Mouse (Mus musculus) neural tube, embryonic 13.5 days (tissue): ENCODE data around the gene Qrfpr. TPM values are rescaled to one million over a fixed set of nuclear protein-coding genes. Genes with fewer than 3 reads are reported as not detected.

ENCODE experiments used
- ATAC-seq: fragments of 200-750 bp; cut with Nextera tagmentation; 2 replicates; pipeline ENCODE4 v1.8.0; 2017; ENCODE audit warnings: low read depth, mild to moderate bottlenecking, moderate TSS enrichment, moderate library complexity
- H3K27ac ChIP-seq: fragments of 300-500 bp; sonication (generic); replicated peaks from 2 replicates; pipeline ENCODE4 v1.5.1; 2015; ENCODE audit warnings: moderate library complexity, mild to moderate bottlenecking, inconsistent platforms
- H3K27me3 ChIP-seq: fragments of 300-500 bp; sonication (generic); 2 replicates; pipeline ENCODE4 v1.6.1; 2015; ENCODE audit warnings: mild to moderate bottlenecking, inconsistent platforms
- H3K36me3 ChIP-seq: fragments of 300-500 bp; sonication (generic); 2 replicates; pipeline ENCODE4 v1.6.1; 2015; ENCODE audit warnings: mild to moderate bottlenecking, inconsistent platforms
- H3K4me1 ChIP-seq: fragments of 300-500 bp; sonication (generic); replicated peaks from 2 replicates; pipeline ENCODE4 v1.6.1; 2015; ENCODE audit warnings: inconsistent platforms
- H3K4me2 ChIP-seq: fragments of 300-500 bp; sonication (generic); 2 replicates; pipeline ENCODE4 v1.6.1; 2015; ENCODE audit warnings: inconsistent platforms, mild to moderate bottlenecking, moderate library complexity
- H3K4me3 ChIP-seq: fragments of 300-500 bp; sonication (generic); 2 replicates; pipeline ENCODE4 v1.5.1; 2015; ENCODE audit warnings: mild to moderate bottlenecking, inconsistent platforms
- H3K9ac ChIP-seq: fragments of 300-500 bp; sonication (generic); 2 replicates; pipeline ENCODE4 v1.6.1; 2015; ENCODE audit warnings: moderate library complexity, mild to moderate bottlenecking, inconsistent platforms
- H3K9me3 ChIP-seq: fragments of 300-500 bp; sonication (generic); 2 replicates; pipeline ENCODE4 v1.6.1; 2016; ENCODE audit warnings: inconsistent platforms
- WGBS: fragments of 180-500 bp; shearing (Covaris S2); methylation state at CpG from one replicate; pipeline ENCODE4 v1.1.7; 2015; 5-methylcytosine and 5-hydroxymethylcytosine counted together
- polyA plus RNA-seq: library from polyadenylated mRNA; unstranded; fragments of >200 nt; fragmentation: Nextera tagmentation; extraction: Ambion mirVana; gene quantifications from 2 replicates; pipeline ENCODE4 v1.2.1, GENCODE M21; 2015

Gene Qrfpr
- polyA plus RNA-seq, result 0.47 and 0.59 TPM in 2 replicates

GRCm38 (mm10) chr3:36221743-36222682, at the start of gene Qrfpr:
Gene Qrfpr, minus strand, starts transcription at chr3:36222313.
- Histone ChIP-seq H3K4me1 (peaks cover 10% of the 10 kb centered on the region), H3K36me3 (no peaks in the 10 kb centered on the region), H3K9me3 (no peaks in the 10 kb centered on the region), H3K27me3 (peaks cover 31% of the 10 kb centered on the region), H3K9ac (no peak within 1 kb of the TSS), H3K27ac (no peak within 1 kb of the TSS), H3K4me3 (peak within 1 kb of the TSS; percentile 31), H3K4me2 (peak within 1 kb of the TSS; percentile 58)
- 10% methylated on average over 39 of the region's 39 CpGs for WGBS
- peak; percentile 53; the same call in 1 of the 2 replicates for ATAC-seq

- H3K4me2 ChIP-seq, result no peak overlapping the region
- ATAC-seq, result no peak
- peaks cover 8% of the 10 kb centered on the region; the same call in 1 of the 2 replicates for H3K4me1 ChIP-seq
- H3K36me3 ChIP-seq, result no peaks in the 10 kb centered on the region
- H3K27me3 ChIP-seq, result no peaks in the 10 kb centered on the region
- no peak overlapping the region for H3K9ac ChIP-seq
- no peak overlapping the region for H3K4me3 ChIP-seq
- no peaks in the 10 kb centered on the region for H3K9me3 ChIP-seq
- WGBS, result 90% methylated on average over 11 of the region's 11 CpGs
- H3K27ac ChIP-seq, result no peak overlapping the region
Observed at GRCm38 (mm10) chr3:36263873-36264272, 41.8 kb upstream of the Qrfpr start.

- ATAC-seq, result no peak; the same call in 1 of the 2 replicates
- no peaks in the 10 kb centered on the region for H3K36me3 ChIP-seq
Observed at GRCm38 (mm10) chr3:36263265-36263664, 41.2 kb upstream of the Qrfpr start.

GRCm38 (mm10) chr3:36250585-36250984, 28.5 kb upstream of the Qrfpr start:
- no peaks in the 10 kb centered on the region for H3K36me3 ChIP-seq
- no peak for ATAC-seq
- 69% methylated on average over 5 of the region's 5 CpGs for WGBS

More at GRCm38 (mm10) chr3:36263265-36263664, 41.2 kb upstream of the Qrfpr start:
- 56% methylated on average over 4 of the region's 4 CpGs for WGBS
- no peak overlapping the region for H3K27ac ChIP-seq
- peaks cover 8% of the 10 kb centered on the region; the same call in 1 of the 2 replicates for H3K4me1 ChIP-seq
- no peaks in the 10 kb centered on the region for H3K9me3 ChIP-seq
- H3K9ac ChIP-seq, result no peak overlapping the region
- no peak overlapping the region for H3K4me2 ChIP-seq
- H3K27me3 ChIP-seq, result no peaks in the 10 kb centered on the region
- no peak overlapping the region for H3K4me3 ChIP-seq

GRCm38 (mm10) chr3:36248446-36248845, 26.3 kb upstream of the Qrfpr start:
- Histone ChIP-seq H3K4me2 (no peak overlapping the region), H3K36me3 (no peaks in the 10 kb centered on the region), H3K27ac (no peak overlapping the region), H3K9me3 (no peaks in the 10 kb centered on the region), H3K4me1 (no peaks in the 10 kb centered on the region), H3K4me3 (no peak overlapping the region), H3K27me3 (no peaks in the 10 kb centered on the region), H3K9ac (no peak overlapping the region)
- 93% methylated on average over 2 of the region's 2 CpGs for WGBS
- ATAC-seq, result no peak

More at GRCm38 (mm10) chr3:36250585-36250984, 28.5 kb upstream of the Qrfpr start:
- H3K27me3 ChIP-seq, result no peaks in the 10 kb centered on the region
- H3K4me1 ChIP-seq, result no peaks in the 10 kb centered on the region
- H3K27ac ChIP-seq, result no peak overlapping the region
- no peak overlapping the region for H3K9ac ChIP-seq
- H3K9me3 ChIP-seq, result no peaks in the 10 kb centered on the region
- H3K4me2 ChIP-seq, result no peak overlapping the region
- no peak overlapping the region for H3K4me3 ChIP-seq

- ATAC-seq, result no peak
- no peaks in the 10 kb centered on the region for H3K27me3 ChIP-seq
- 77% methylated on average over 2 of the region's 2 CpGs for WGBS
Observed at GRCm38 (mm10) chr3:36229941-36230340, 7.8 kb upstream of the Qrfpr start.

GRCm38 (mm10) chr3:36227246-36227645, 5.1 kb upstream of the Qrfpr start:
- Histone ChIP-seq H3K4me3 (no peak overlapping the region), H3K4me2 (no peak overlapping the region), H3K9ac (no peak overlapping the region), H3K36me3 (no peaks in the 10 kb centered on the region), H3K4me1 (peaks cover 2% of the 10 kb centered on the region), H3K9me3 (no peaks in the 10 kb centered on the region), H3K27ac (no peak overlapping the region), H3K27me3 (peaks cover 12% of the 10 kb centered on the region)
- ATAC-seq, result no peak
- WGBS, result 91% methylated on average over 1 of the region's 1 CpGs

More at GRCm38 (mm10) chr3:36229941-36230340, 7.8 kb upstream of the Qrfpr start:
- Histone ChIP-seq H3K27ac (no peak overlapping the region), H3K9ac (no peak overlapping the region), H3K4me1 (no peaks in the 10 kb centered on the region), H3K9me3 (no peaks in the 10 kb centered on the region), H3K4me2 (no peak overlapping the region), H3K4me3 (no peak overlapping the region), H3K36me3 (no peaks in the 10 kb centered on the region)

- 5% methylated on average over 2 of the region's 2 CpGs for WGBS
- peaks cover 10% of the 10 kb centered on the region for H3K4me1 ChIP-seq
- no peaks in the 10 kb centered on the region for H3K9me3 ChIP-seq
- H3K4me3 ChIP-seq, result no peak overlapping the region
- H3K36me3 ChIP-seq, result no peaks in the 10 kb centered on the region
- peaks cover 31% of the 10 kb centered on the region for H3K27me3 ChIP-seq
- no peak overlapping the region for H3K4me2 ChIP-seq
- no peak for ATAC-seq
- H3K27ac ChIP-seq, result no peak overlapping the region
- no peak overlapping the region for H3K9ac ChIP-seq
Observed at GRCm38 (mm10) chr3:36223361-36223760, 1.2 kb upstream of the Qrfpr start.

- ATAC-seq, result no peak
- Histone ChIP-seq H3K36me3 (no peaks in the 10 kb centered on the region), H3K9ac (no peak overlapping the region), H3K27me3 (no peaks in the 10 kb centered on the region), H3K4me3 (no peak overlapping the region), H3K27ac (no peak overlapping the region), H3K9me3 (no peaks in the 10 kb centered on the region), H3K4me1 (no peaks in the 10 kb centered on the region), H3K4me2 (no peak overlapping the region)
- 84% methylated on average over 4 of the region's 4 CpGs for WGBS
Observed at GRCm38 (mm10) chr3:36212758-36213157, 9.4 kb downstream of the Qrfpr start.

- no peaks in the 10 kb centered on the region for H3K27me3 ChIP-seq
- no peak overlapping the region for H3K9ac ChIP-seq
- no peaks in the 10 kb centered on the region for H3K4me1 ChIP-seq
- no peaks in the 10 kb centered on the region for H3K9me3 ChIP-seq
- no peak overlapping the region for H3K4me2 ChIP-seq
- H3K36me3 ChIP-seq, result no peaks in the 10 kb centered on the region
- ATAC-seq, result no peak
- no peak overlapping the region for H3K27ac ChIP-seq
- H3K4me3 ChIP-seq, result no peak overlapping the region
- WGBS, result 70% methylated on average over 2 of the region's 2 CpGs
Observed at GRCm38 (mm10) chr3:36210939-36211338, 11.2 kb downstream of the Qrfpr start.

GRCm38 (mm10) chr3:36209776-36210555, 12.1 kb downstream of the Qrfpr start:
- 65% methylated on average over 11 of the region's 11 CpGs for WGBS
- no peak overlapping the region for H3K9ac ChIP-seq
- no peak overlapping the region for H3K27ac ChIP-seq
- H3K4me1 ChIP-seq, result no peaks in the 10 kb centered on the region
- H3K27me3 ChIP-seq, result no peaks in the 10 kb centered on the region
- no peak overlapping the region for H3K4me2 ChIP-seq
- no peaks in the 10 kb centered on the region for H3K36me3 ChIP-seq
- H3K9me3 ChIP-seq, result no peaks in the 10 kb centered on the region
- ATAC-seq, result peak; percentile 81
- H3K4me3 ChIP-seq, result no peak overlapping the region
